In the genomic region with DNA sequence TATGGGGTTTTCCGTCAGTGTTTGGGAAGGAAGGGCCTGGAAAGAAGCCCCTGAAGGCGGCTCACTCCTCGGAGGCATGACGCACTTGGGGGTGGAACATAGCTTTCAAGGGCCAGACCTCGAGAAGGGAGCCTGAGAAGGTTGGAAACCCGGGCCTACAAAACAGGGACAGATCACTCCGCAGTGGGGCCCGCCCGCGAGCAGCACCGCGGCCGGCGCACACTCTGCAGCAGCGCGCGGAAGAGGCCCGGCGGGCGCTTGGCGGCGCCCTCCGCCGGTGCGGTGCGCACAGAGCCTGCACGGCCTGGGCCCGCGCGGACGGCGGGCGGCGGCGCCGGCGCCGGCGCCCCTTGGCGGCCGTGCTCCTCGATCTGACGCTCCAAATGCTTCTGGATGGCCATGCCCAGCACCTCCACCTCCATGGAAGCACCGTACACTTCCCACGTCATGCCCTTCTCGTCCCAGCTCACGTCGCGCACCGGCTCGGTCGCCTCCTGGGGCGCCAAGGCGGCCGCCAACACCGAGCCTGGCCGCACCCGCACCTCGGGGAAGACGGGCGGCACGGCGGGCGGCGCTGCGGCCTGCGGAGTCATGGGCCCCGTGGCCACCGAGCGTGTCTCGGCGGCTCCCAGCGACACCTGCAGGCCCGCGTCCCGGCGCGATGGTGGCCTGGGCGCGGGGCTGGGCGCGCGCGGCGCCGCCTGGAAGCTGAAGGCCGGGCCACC, we compare ENCODE assay signal across 8 mouse cellular contexts. TPM values are rescaled to one million over a fixed set of nuclear protein-coding genes. Genes with fewer than 3 reads are reported as not detected.
DNase-seq lines count a peak whose midpoint lies in the region; ATAC-seq and TF ChIP-seq lines count a peak whose summit lies in the region.

No protein-coding gene starts in this region.

- peaks cover 27% of the 10 kb centered on the region for H3K27me3 ChIP-seq in kidney, postnatal 0 days (ENCODE audit: insufficient read depth, low read length)
- peaks cover 51% of the 10 kb centered on the region for H3K27me3 ChIP-seq in forebrain, embryonic 13.5 days
- H3K27me3 ChIP-seq in neural tube, embryonic 13.5 days: peaks cover 50% of the 10 kb centered on the region
- H3K27me3 ChIP-seq in thymus, adult 2 months (ENCODE audit: control insufficient read depth, insufficient read depth, low read length): peaks cover 7% of the 10 kb centered on the region; the same call in 1 of the 2 replicates

- no peak for TF ChIP-seq CTCF in kidney, postnatal 0 days (IDR thresholded peaks at IDR 0.05; ENCODE audit: low read depth)
- no peak for TF ChIP-seq CTCF in thymus, adult 2 months (IDR thresholded peaks at IDR 0.05; ENCODE audit: borderline replicate concordance, control insufficient read depth, extremely low read depth, insufficient read depth, low read length, poor library complexity)

- H3K9ac ChIP-seq in kidney, postnatal 0 days (ENCODE audit: low read depth, low read length): no peak overlapping the region
- H3K9ac ChIP-seq in forebrain, embryonic 13.5 days: peak overlapping the region; percentile 50
- peak overlapping the region; percentile 45; the same call in 1 of the 2 replicates for H3K9ac ChIP-seq in neural tube, embryonic 13.5 days

- H3K4me1 ChIP-seq in kidney, postnatal 0 days (replicated peaks; ENCODE audit: insufficient read depth, low read length): 0 out of 2 replicates have a peak, but pooled peaks cover 4% of the 10 kb centered on the region
- peaks cover 23% of the 10 kb centered on the region for H3K4me1 ChIP-seq in forebrain, embryonic 13.5 days
- H3K4me1 ChIP-seq in neural tube, embryonic 13.5 days (replicated peaks): peaks cover 14% of the 10 kb centered on the region
- H3K4me1 ChIP-seq in thymus, adult 2 months (replicated peaks; ENCODE audit: control insufficient read depth, insufficient read depth, low read length): 0 out of 2 replicates have a peak, but pooled peaks cover 5% of the 10 kb centered on the region

- 1% methylated on average over 76 of the region's 87 CpGs for WGBS in kidney, postnatal 0 days
- 2% methylated on average over 71 of the region's 87 CpGs for WGBS in forebrain, embryonic 13.5 days
- WGBS in neural tube, embryonic 13.5 days: 2% methylated on average over 86 of the region's 87 CpGs
- WGBS in thymus, adult 2 months: 7% methylated on average over 87 of the region's 87 CpGs

- H3K36me3 ChIP-seq in kidney, postnatal 0 days (ENCODE audit: insufficient read depth, low read length): no peaks in the 10 kb centered on the region
- peaks cover 65% of the 10 kb centered on the region for H3K36me3 ChIP-seq in forebrain, embryonic 13.5 days (ENCODE audit: poor library complexity, severe bottlenecking)
- H3K36me3 ChIP-seq in neural tube, embryonic 13.5 days: peaks cover 69% of the 10 kb centered on the region
- no peaks in the 10 kb centered on the region for H3K36me3 ChIP-seq in thymus, adult 2 months (ENCODE audit: control insufficient read depth, insufficient read depth, low read length)

- peak overlapping the region; percentile 64 for H3K4me2 ChIP-seq in kidney, postnatal 0 days (ENCODE audit: low read length)
- H3K4me2 ChIP-seq in forebrain, embryonic 13.5 days: peak overlapping the region; percentile 54
- H3K4me2 ChIP-seq in neural tube, embryonic 13.5 days: peak overlapping the region; percentile 48

- DNase-seq in kidney, postnatal 0 days (ENCODE audit: low spot score): peak; percentile 53
- no peak for DNase-seq in kidney, adult 9 months
- peak; percentile 54 for DNase-seq in cerebellum, adult 11 months
- peak; percentile 22 for DNase-seq in kidney, postnatal 14 days
- DNase-seq in T-cell, adult 2 months (ENCODE audit: low spot score): no peak
- DNase-seq in thymus, adult 2 months: no peak

- no peak; the same call in 1 of the 2 replicates for ATAC-seq in kidney, postnatal 0 days (replicated peaks; ENCODE audit: low FRiP score, low read depth)
- peak; percentile 67 for ATAC-seq in forebrain, embryonic 13.5 days
- ATAC-seq in neural tube, embryonic 13.5 days (ENCODE audit: low read depth): peak; percentile 64; the same call in 1 of the 2 replicates

- no peak overlapping the region for H3K27ac ChIP-seq in kidney, postnatal 0 days
- H3K27ac ChIP-seq in forebrain, embryonic 13.5 days: no peak overlapping the region
- no peak overlapping the region for H3K27ac ChIP-seq in neural tube, embryonic 13.5 days (replicated peaks)
- no peak overlapping the region for H3K27ac ChIP-seq in thymus, adult 2 months (ENCODE audit: control insufficient read depth, insufficient read depth, low read length)

- no peak for TF ChIP-seq POLR2A in thymus, adult 2 months (IDR thresholded peaks at IDR 0.05; ENCODE audit: control insufficient read depth, extremely low read depth, insufficient read depth, low read length, poor library complexity)

- peak overlapping the region; percentile 34 for H3K4me3 ChIP-seq in kidney, postnatal 0 days (replicated peaks; ENCODE audit: low read depth, low read length)
- peak overlapping the region; percentile 26 for H3K4me3 ChIP-seq in forebrain, embryonic 13.5 days
- H3K4me3 ChIP-seq in neural tube, embryonic 13.5 days: peak overlapping the region; percentile 27
- no peak overlapping the region for H3K4me3 ChIP-seq in thymus, adult 2 months (ENCODE audit: control insufficient read depth, insufficient read depth, low read length)

- no peaks in the 10 kb centered on the region for H3K9me3 ChIP-seq in kidney, postnatal 0 days (replicated peaks; ENCODE audit: low read length)
- H3K9me3 ChIP-seq in forebrain, embryonic 13.5 days (replicated peaks): no peaks in the 10 kb centered on the region
- no peaks in the 10 kb centered on the region for H3K9me3 ChIP-seq in neural tube, embryonic 13.5 days

RNA-seq across cellular contexts. Expression of a gene that starts 12.0 kb away (rescaled TPM):
- polyA plus RNA-seq in kidney, postnatal 0 days (2015; fragmentation: Nextera tagmentation; extraction: Ambion mirVana): 0.13 and 0.14 TPM in 2 replicates
- 3.5 TPM in 2 replicates for polyA plus RNA-seq in forebrain, embryonic 13.5 days (2015; fragmentation: Nextera tagmentation; extraction: Ambion mirVana)
- polyA plus RNA-seq in neural tube, embryonic 13.5 days (2015; fragmentation: Nextera tagmentation; extraction: Ambion mirVana): 12.2 and 17.5 TPM in 2 replicates
- 0.18 and 0.19 TPM in 2 replicates for polyA plus RNA-seq in thymus, adult 2 months (2012; rRNA removed)

RNA-seq across cellular contexts. Expression of a gene that starts 28.7 kb away (rescaled TPM):
- polyA plus RNA-seq in kidney, postnatal 0 days (2015; fragmentation: Nextera tagmentation; extraction: Ambion mirVana): not detected in 2 replicates
- 9.1 and 10.6 TPM in 2 replicates for polyA plus RNA-seq in forebrain, embryonic 13.5 days (2015; fragmentation: Nextera tagmentation; extraction: Ambion mirVana)
- 21.1 and 21.6 TPM in 2 replicates for polyA plus RNA-seq in neural tube, embryonic 13.5 days (2015; fragmentation: Nextera tagmentation; extraction: Ambion mirVana)
- 0.53 and 1.6 TPM in 2 replicates for polyA plus RNA-seq in thymus, adult 2 months (2012; rRNA removed)

RNA-seq across cellular contexts. Expression of a gene that starts 36.4 kb away (rescaled TPM):
- 10.0 and 10.9 TPM in 2 replicates for polyA plus RNA-seq in kidney, postnatal 0 days (2015; fragmentation: Nextera tagmentation; extraction: Ambion mirVana)
- polyA plus RNA-seq in forebrain, embryonic 13.5 days (2015; fragmentation: Nextera tagmentation; extraction: Ambion mirVana): 0.05 TPM in 1 of 2 replicates, not detected in the other
- polyA plus RNA-seq in neural tube, embryonic 13.5 days (2015; fragmentation: Nextera tagmentation; extraction: Ambion mirVana): 0.06 and 0.07 TPM in 2 replicates
- polyA plus RNA-seq in thymus, adult 2 months (2012; rRNA removed): 1.2 and 1.3 TPM in 2 replicates

RNA-seq across cellular contexts. Expression of a gene that starts 43.9 kb away (rescaled TPM):
- polyA plus RNA-seq in kidney, postnatal 0 days (2015; fragmentation: Nextera tagmentation; extraction: Ambion mirVana): 63.0 and 77.4 TPM in 2 replicates
- polyA plus RNA-seq in forebrain, embryonic 13.5 days (2015; fragmentation: Nextera tagmentation; extraction: Ambion mirVana): 98.6 and 98.8 TPM in 2 replicates
- polyA plus RNA-seq in neural tube, embryonic 13.5 days (2015; fragmentation: Nextera tagmentation; extraction: Ambion mirVana): 84.2 and 92.9 TPM in 2 replicates
- polyA plus RNA-seq in thymus, adult 2 months (2012; rRNA removed): 601 and 680 TPM in 2 replicates

RNA-seq across cellular contexts. Expression of a gene that starts 46.1 kb away (rescaled TPM):
- polyA plus RNA-seq in kidney, postnatal 0 days (2015; fragmentation: Nextera tagmentation; extraction: Ambion mirVana): not detected in 2 replicates
- polyA plus RNA-seq in forebrain, embryonic 13.5 days (2015; fragmentation: Nextera tagmentation; extraction: Ambion mirVana): not detected in 2 replicates
- not detected in 2 replicates for polyA plus RNA-seq in neural tube, embryonic 13.5 days (2015; fragmentation: Nextera tagmentation; extraction: Ambion mirVana)
- polyA plus RNA-seq in thymus, adult 2 months (2012; rRNA removed): not detected in 2 replicates

Comparison
In these comparisons a context has a peak if more than half of its experiments do, and no peak if none do; other contexts are left out.
1. DNase-seq: peak in kidney, postnatal 0 days (single experiment), cerebellum, adult 11 months (single experiment) and kidney, postnatal 14 days (single experiment); none in kidney, adult 9 months (single experiment), T-cell, adult 2 months (single experiment) and thymus, adult 2 months (single experiment).
2. Peak in every context shown above with its lines, with median percentiles within 50 percentile points of each other: H3K4me2 ChIP-seq.